Mouse (Mus musculus): ENCODE results near the gene Odf4. TPM values are rescaled to one million over a fixed set of nuclear protein-coding genes. Genes with fewer than 3 reads are reported as not detected.

Odf4 gene
- total and polyA plus RNA-seq, 2 experiments from 2014 or later: not detected

GRCm38 (mm10) chr11:68874841-68875240 is 52.0 kb downstream of the Odf4 start:
- Histone ChIP-seq H3K27me3 (ENCODE audit: control insufficient read depth, insufficient read depth, low read length) (no peaks in the 10 kb centered on the region), H3K9ac (replicated peaks; ENCODE audit: low read depth, low read length) (no peak overlapping the region), H3K36me3 (replicated peaks; ENCODE audit: control insufficient read depth, insufficient read depth, low read length) (no peaks in the 10 kb centered on the region), H3K4me1 (ENCODE audit: control insufficient read depth, insufficient read depth) (peaks cover 5% of the 10 kb centered on the region; the same call in 1 of the 2 replicates), H3K9me3 (replicated peaks; ENCODE audit: control insufficient read depth, low read length) (no peaks in the 10 kb centered on the region), H3K4me3 (ENCODE audit: low read depth, low read length) (no peak overlapping the region), H3K27ac (ENCODE audit: low read depth) (no peak overlapping the region), H3K4me2 (ENCODE audit: low read depth, low read length) (no peak overlapping the region)
- peak; percentile 82 for ATAC-seq (ENCODE audit: insufficient read depth, low read depth)
- WGBS: 0% methylated on average over 2 of the region's 2 CpGs
- peak; percentile 79 for DNase-seq (ENCODE audit: low spot score)
- peak; percentile 87 for TF ChIP-seq CTCF (IDR thresholded peaks at IDR 0.05; ENCODE audit: low read depth)
- TF ChIP-seq EP300 (IDR thresholded peaks at IDR 0.05; ENCODE audit: low read depth): no peak

Other genes with a start within 250 kb of the Odf4 start
- 82.8 and 150 TPM in 2 replicates for gene Myh10, start 235.5 kb downstream of the Odf4 start, total RNA-seq (2014; rRNA removed; ENCODE audit: low replicate concordance)
- 34.9 and 39.5 TPM in 2 replicates for gene Myh10, start 235.5 kb downstream of the Odf4 start, polyA plus RNA-seq (2015; fragmentation: Nextera tagmentation; extraction: Ambion mirVana)
- 70.9 and 130 TPM in 2 replicates for gene Ndel1, start 55.2 kb downstream of the Odf4 start, total RNA-seq (2014; rRNA removed; ENCODE audit: low replicate concordance)
- gene Ndel1, start 55.2 kb downstream of the Odf4 start, polyA plus RNA-seq (2015; fragmentation: Nextera tagmentation; extraction: Ambion mirVana): 60.7 and 62.3 TPM in 2 replicates
- gene Rnf222, start 38.5 kb downstream of the Odf4 start, total RNA-seq (2014; rRNA removed; ENCODE audit: low replicate concordance): not detected in 2 replicates
- gene Rnf222, start 38.5 kb downstream of the Odf4 start, polyA plus RNA-seq (2015; fragmentation: Nextera tagmentation; extraction: Ambion mirVana): 0.14 and 0.15 TPM in 2 replicates
- 1,343 and 1,533 TPM in 2 replicates for gene Rpl26, start 25.5 kb downstream of the Odf4 start, total RNA-seq (2014; rRNA removed; ENCODE audit: low replicate concordance)
- gene Rpl26, start 25.5 kb downstream of the Odf4 start, polyA plus RNA-seq (2015; fragmentation: Nextera tagmentation; extraction: Ambion mirVana): 529 and 545 TPM in 2 replicates
- 12.6 and 19.8 TPM in 2 replicates for gene Arhgef15, start 30.4 kb upstream of the Odf4 start, total RNA-seq (2014; rRNA removed; ENCODE audit: low replicate concordance)
- 10.0 and 11.6 TPM in 2 replicates for gene Arhgef15, start 30.4 kb upstream of the Odf4 start, polyA plus RNA-seq (2015; fragmentation: Nextera tagmentation; extraction: Ambion mirVana)
- gene Slc25a35, start 41.0 kb upstream of the Odf4 start, total RNA-seq (2014; rRNA removed; ENCODE audit: low replicate concordance): 0.70 and 3.6 TPM in 2 replicates
- gene Slc25a35, start 41.0 kb upstream of the Odf4 start, polyA plus RNA-seq (2015; fragmentation: Nextera tagmentation; extraction: Ambion mirVana): 1.9 and 2.0 TPM in 2 replicates
- gene Rangrf, start 48.1 kb upstream of the Odf4 start, total RNA-seq (2014; rRNA removed; ENCODE audit: low replicate concordance): 101 and 103 TPM in 2 replicates
- gene Rangrf, start 48.1 kb upstream of the Odf4 start, polyA plus RNA-seq (2015; fragmentation: Nextera tagmentation; extraction: Ambion mirVana): 78.0 and 85.1 TPM in 2 replicates
- gene Pfas, start 81.4 kb upstream of the Odf4 start, total RNA-seq (2014; rRNA removed; ENCODE audit: low replicate concordance): 10.1 and 12.3 TPM in 2 replicates
- gene Pfas, start 81.4 kb upstream of the Odf4 start, polyA plus RNA-seq (2015; fragmentation: Nextera tagmentation; extraction: Ambion mirVana): 8.3 and 8.7 TPM in 2 replicates
- 40.0 and 46.0 TPM in 2 replicates for gene Ctc1, start 88.8 kb upstream of the Odf4 start, total RNA-seq (2014; rRNA removed; ENCODE audit: low replicate concordance)
- gene Ctc1, start 88.8 kb upstream of the Odf4 start, polyA plus RNA-seq (2015; fragmentation: Nextera tagmentation; extraction: Ambion mirVana): 18.6 TPM in 2 replicates
- gene Aurkb, start 118.6 kb upstream of the Odf4 start, total RNA-seq (2014; rRNA removed; ENCODE audit: low replicate concordance): 21.4 and 54.6 TPM in 2 replicates
- 19.5 and 19.9 TPM in 2 replicates for gene Aurkb, start 118.6 kb upstream of the Odf4 start, polyA plus RNA-seq (2015; fragmentation: Nextera tagmentation; extraction: Ambion mirVana)
- 21.3 and 24.1 TPM in 2 replicates for gene Borcs6, start 132.6 kb upstream of the Odf4 start, total RNA-seq (2014; rRNA removed; ENCODE audit: low replicate concordance)
- 12.1 and 13.0 TPM in 2 replicates for gene Borcs6, start 132.6 kb upstream of the Odf4 start, polyA plus RNA-seq (2015; fragmentation: Nextera tagmentation; extraction: Ambion mirVana)
- 10.9 and 25.5 TPM in 2 replicates for gene Tmem107, start 143.7 kb upstream of the Odf4 start, total RNA-seq (2014; rRNA removed; ENCODE audit: low replicate concordance)
- gene Tmem107, start 143.7 kb upstream of the Odf4 start, polyA plus RNA-seq (2015; fragmentation: Nextera tagmentation; extraction: Ambion mirVana): 18.3 and 24.3 TPM in 2 replicates
- 25.2 and 27.9 TPM in 2 replicates for gene Vamp2, start 161.4 kb upstream of the Odf4 start, total RNA-seq (2014; rRNA removed; ENCODE audit: low replicate concordance)
- 59.2 and 62.1 TPM in 2 replicates for gene Vamp2, start 161.4 kb upstream of the Odf4 start, polyA plus RNA-seq (2015; fragmentation: Nextera tagmentation; extraction: Ambion mirVana)
- gene Per1, start 168.1 kb upstream of the Odf4 start, total RNA-seq (2014; rRNA removed; ENCODE audit: low replicate concordance): 76.8 and 93.5 TPM in 2 replicates
- 8.1 and 9.7 TPM in 2 replicates for gene Per1, start 168.1 kb upstream of the Odf4 start, polyA plus RNA-seq (2015; fragmentation: Nextera tagmentation; extraction: Ambion mirVana)
- not detected in 2 replicates for gene Hes7, start 193.3 kb upstream of the Odf4 start, total RNA-seq (2014; rRNA removed; ENCODE audit: low replicate concordance)
- 0.26 and 0.29 TPM in 2 replicates for gene Hes7, start 193.3 kb upstream of the Odf4 start, polyA plus RNA-seq (2015; fragmentation: Nextera tagmentation; extraction: Ambion mirVana)
- 0.66 TPM in 1 of 2 replicates, not detected in the other for gene 9130213A22Rik, start 195.5 kb upstream of the Odf4 start, total RNA-seq (2014; rRNA removed; ENCODE audit: low replicate concordance)
- gene 9130213A22Rik, start 195.5 kb upstream of the Odf4 start, polyA plus RNA-seq (2015; fragmentation: Nextera tagmentation; extraction: Ambion mirVana): 0.30 and 0.49 TPM in 2 replicates
- gene Aloxe3, start 198.8 kb upstream of the Odf4 start, total RNA-seq (2014; rRNA removed; ENCODE audit: low replicate concordance): 0.58 TPM in 1 of 2 replicates, not detected in the other
- gene Aloxe3, start 198.8 kb upstream of the Odf4 start, polyA plus RNA-seq (2015; fragmentation: Nextera tagmentation; extraction: Ambion mirVana): 0.08 TPM in 1 of 2 replicates, not detected in the other
- gene Alox12b, start 229.9 kb upstream of the Odf4 start, total RNA-seq (2014; rRNA removed; ENCODE audit: low replicate concordance): not detected in 2 replicates
- not detected in 2 replicates for gene Alox12b, start 229.9 kb upstream of the Odf4 start, polyA plus RNA-seq (2015; fragmentation: Nextera tagmentation; extraction: Ambion mirVana)

All from heart, postnatal 0 days (tissue).